Mouse (Mus musculus): ENCODE measurements at regions not wholly inside any gene's neighbourhood (a gene's known extent, or its start where the extent isn't known, plus 50 kb on each side); places are given as distances from the start of the nearest gene placed in this dataset.

- TF ChIP-seq MYOD1 (IDR thresholded peaks at IDR 0.05; ENCODE audit: control insufficient read depth in 1 of 3, insufficient read length in 2 of 3, low read depth in 2 of 3): peak in 2 of 3 experiments; percentile 10 to 22
- TF ChIP-seq POLR2A (IDR thresholded peaks at IDR 0.05; ENCODE audit: insufficient read length, low read depth): no peak
- Histone ChIP-seq H3K4me2 (ENCODE audit: low read depth) (peak overlapping the region; percentile 87), H3K36me3 (ENCODE audit: control insufficient read depth, insufficient read depth) (no peaks in the 10 kb centered on the region), H3K4me3 (no peak overlapping the region), H3ac (ENCODE audit: control insufficient read depth, insufficient read length) (no peak overlapping the region), H3K79me2 (ENCODE audit: control insufficient read depth, insufficient read depth) (no peaks in the 10 kb centered on the region), H3K27me3 (ENCODE audit: control insufficient read depth, insufficient read depth, insufficient read length) (no peaks in the 10 kb centered on the region)
Measured at GRCm38 (mm10) chr2:61138625-61138997, 175.6 kb upstream of the Rbms1 start.

- peak overlapping the region; percentile 8 for H3K4me2 ChIP-seq (ENCODE audit: low read depth)
- TF ChIP-seq USF1 (IDR thresholded peaks at IDR 0.05; ENCODE audit: low read depth) (no peak), CEBPB (IDR thresholded peaks at IDR 0.05; ENCODE audit: insufficient read depth, poor library complexity, severe bottlenecking) (no peak), TCF12 (IDR thresholded peaks at IDR 0.05; ENCODE audit: insufficient read depth, poor library complexity, severe bottlenecking) (no peak), E2F4 (IDR thresholded peaks at IDR 0.05; ENCODE audit: insufficient read depth) (no peak)
- H3K27me3 ChIP-seq (ENCODE audit: control insufficient read depth, insufficient read depth, insufficient read length): no peaks in the 10 kb centered on the region
- no peak overlapping the region for H3K4me3 ChIP-seq
- H3K36me3 ChIP-seq (ENCODE audit: control insufficient read depth, insufficient read depth): no peaks in the 10 kb centered on the region
- H3K79me2 ChIP-seq (ENCODE audit: control insufficient read depth, insufficient read depth): no peaks in the 10 kb centered on the region
- H3ac ChIP-seq (ENCODE audit: control insufficient read depth, insufficient read length): no peak overlapping the region
Measured at GRCm38 (mm10) chr2:61137378-61137777, 174.4 kb upstream of the Rbms1 start.

- TF ChIP-seq E2F4 (IDR thresholded peaks at IDR 0.05; ENCODE audit: insufficient read depth) (no peak), CEBPB (IDR thresholded peaks at IDR 0.05; ENCODE audit: insufficient read depth, poor library complexity, severe bottlenecking) (peak; percentile 90)
- Histone ChIP-seq H3K27me3 (ENCODE audit: control insufficient read depth, insufficient read depth, insufficient read length) (no peaks in the 10 kb centered on the region), H3K4me3 (no peak overlapping the region), H3K79me2 (ENCODE audit: control insufficient read depth, insufficient read depth) (no peaks in the 10 kb centered on the region), H3ac (ENCODE audit: control insufficient read depth, insufficient read length) (no peak overlapping the region), H3K4me2 (ENCODE audit: low read depth) (peak overlapping the region; percentile 8), H3K36me3 (ENCODE audit: control insufficient read depth, insufficient read depth) (no peaks in the 10 kb centered on the region)
Measured at GRCm38 (mm10) chr2:61136926-61137325, 173.9 kb upstream of the Rbms1 start.

GRCm38 (mm10) chr2:61123046-61123806, 160.2 kb upstream of the Rbms1 start:
- H3ac ChIP-seq (ENCODE audit: control insufficient read depth, insufficient read length): no peak overlapping the region

GRCm38 (mm10) chr2:61121281-61121680, 158.3 kb upstream of the Rbms1 start:
- H3K36me3 ChIP-seq (ENCODE audit: control insufficient read depth, insufficient read depth): no peaks in the 10 kb centered on the region
- TF ChIP-seq CEBPB (IDR thresholded peaks at IDR 0.05; ENCODE audit: insufficient read depth, poor library complexity, severe bottlenecking): no peak
- TF ChIP-seq USF1 (IDR thresholded peaks at IDR 0.05; ENCODE audit: low read depth): no peak
- TF ChIP-seq POLR2A (IDR thresholded peaks at IDR 0.05; ENCODE audit: insufficient read length, low read depth): no peak
- no peak for TF ChIP-seq POLR2AphosphoS2 (IDR thresholded peaks at IDR 0.05; ENCODE audit: insufficient read length, low read depth)
- no peak for TF ChIP-seq MYOG (IDR thresholded peaks at IDR 0.05; ENCODE audit: control insufficient read depth in 1 of 3, insufficient read depth in 1 of 3, insufficient read length in 2 of 3, low read depth in 2 of 3)
- no peak for TF ChIP-seq MYOD1 (IDR thresholded peaks at IDR 0.05; ENCODE audit: control insufficient read depth in 1 of 3, insufficient read length in 2 of 3, low read depth in 2 of 3)
- TF ChIP-seq REST (IDR thresholded peaks at IDR 0.05; ENCODE audit: insufficient read depth, insufficient read length): no peak
- TF ChIP-seq E2F4 (IDR thresholded peaks at IDR 0.05; ENCODE audit: insufficient read depth): no peak
- no peak for TF ChIP-seq TCF12 (IDR thresholded peaks at IDR 0.05; ENCODE audit: insufficient read depth, poor library complexity, severe bottlenecking)
- TF ChIP-seq SRF (IDR thresholded peaks at IDR 0.05; ENCODE audit: control insufficient read depth, insufficient read length, low read depth): no peak
- no peak for TF ChIP-seq MAX (IDR thresholded peaks at IDR 0.05; ENCODE audit: low read depth)
- no peak for TF ChIP-seq TCF3 (IDR thresholded peaks at IDR 0.05; ENCODE audit: insufficient read length, low read depth)
- H3K79me2 ChIP-seq (ENCODE audit: control insufficient read depth, insufficient read depth): no peaks in the 10 kb centered on the region
- no peaks in the 10 kb centered on the region for H3K27me3 ChIP-seq (ENCODE audit: control insufficient read depth, insufficient read depth, insufficient read length)
- no peak overlapping the region for H3K4me3 ChIP-seq
- no peak overlapping the region for H3K4me2 ChIP-seq (ENCODE audit: low read depth)
- H3ac ChIP-seq (ENCODE audit: control insufficient read depth, insufficient read length): no peak overlapping the region

More at GRCm38 (mm10) chr2:61123046-61123806, 160.2 kb upstream of the Rbms1 start:
- Histone ChIP-seq H3K4me3 (no peak overlapping the region), H3K36me3 (ENCODE audit: control insufficient read depth, insufficient read depth) (no peaks in the 10 kb centered on the region), H3K4me2 (ENCODE audit: low read depth) (no peak overlapping the region), H3K79me2 (ENCODE audit: control insufficient read depth, insufficient read depth) (no peaks in the 10 kb centered on the region), H3K27me3 (ENCODE audit: control insufficient read depth, insufficient read depth, insufficient read length) (no peaks in the 10 kb centered on the region)
- TF ChIP-seq TCF3 (IDR thresholded peaks at IDR 0.05; ENCODE audit: insufficient read length, low read depth) (no peak), MYOD1 (IDR thresholded peaks at IDR 0.05; ENCODE audit: control insufficient read depth in 1 of 3, insufficient read length in 2 of 3, low read depth in 2 of 3) (no peak)

- Histone ChIP-seq H3K36me3 (ENCODE audit: control insufficient read depth, insufficient read depth) (no peaks in the 10 kb centered on the region), H3K4me3 (no peak overlapping the region), H3K79me2 (ENCODE audit: control insufficient read depth, insufficient read depth) (no peaks in the 10 kb centered on the region), H3K4me2 (ENCODE audit: low read depth) (no peak overlapping the region), H3ac (ENCODE audit: control insufficient read depth, insufficient read length) (no peak overlapping the region), H3K27me3 (ENCODE audit: control insufficient read depth, insufficient read depth, insufficient read length) (no peaks in the 10 kb centered on the region)
- TF ChIP-seq MAX (IDR thresholded peaks at IDR 0.05; ENCODE audit: low read depth) (no peak), POLR2A (IDR thresholded peaks at IDR 0.05; ENCODE audit: insufficient read length, low read depth) (no peak), CEBPB (IDR thresholded peaks at IDR 0.05; ENCODE audit: insufficient read depth, poor library complexity, severe bottlenecking) (no peak), SRF (IDR thresholded peaks at IDR 0.05; ENCODE audit: control insufficient read depth, insufficient read length, low read depth) (no peak), USF1 (IDR thresholded peaks at IDR 0.05; ENCODE audit: low read depth) (no peak), TCF12 (IDR thresholded peaks at IDR 0.05; ENCODE audit: insufficient read depth, poor library complexity, severe bottlenecking) (no peak), POLR2AphosphoS2 (IDR thresholded peaks at IDR 0.05; ENCODE audit: insufficient read length, low read depth) (no peak), MYOG (IDR thresholded peaks at IDR 0.05; ENCODE audit: control insufficient read depth in 1 of 3, insufficient read depth in 1 of 3, insufficient read length in 2 of 3, low read depth in 2 of 3) (no peak)
Measured at GRCm38 (mm10) chr2:61114620-61115019, 151.6 kb upstream of the Rbms1 start.
